Mouse (Mus musculus): ENCODE results near the gene Cntnap2. TPM values are rescaled to one million over a fixed set of nuclear protein-coding genes. Genes with fewer than 3 reads are reported as not detected.
"Not testable (repeated sequence)": the region's sequence is repeated elsewhere in the genome, so short reads cannot be mapped to it uniquely, and the experiment has no call there.

Gene Cntnap2
- total RNA-seq, 2 experiments from 2014 or later: 115 to 129 TPM

DNA sequence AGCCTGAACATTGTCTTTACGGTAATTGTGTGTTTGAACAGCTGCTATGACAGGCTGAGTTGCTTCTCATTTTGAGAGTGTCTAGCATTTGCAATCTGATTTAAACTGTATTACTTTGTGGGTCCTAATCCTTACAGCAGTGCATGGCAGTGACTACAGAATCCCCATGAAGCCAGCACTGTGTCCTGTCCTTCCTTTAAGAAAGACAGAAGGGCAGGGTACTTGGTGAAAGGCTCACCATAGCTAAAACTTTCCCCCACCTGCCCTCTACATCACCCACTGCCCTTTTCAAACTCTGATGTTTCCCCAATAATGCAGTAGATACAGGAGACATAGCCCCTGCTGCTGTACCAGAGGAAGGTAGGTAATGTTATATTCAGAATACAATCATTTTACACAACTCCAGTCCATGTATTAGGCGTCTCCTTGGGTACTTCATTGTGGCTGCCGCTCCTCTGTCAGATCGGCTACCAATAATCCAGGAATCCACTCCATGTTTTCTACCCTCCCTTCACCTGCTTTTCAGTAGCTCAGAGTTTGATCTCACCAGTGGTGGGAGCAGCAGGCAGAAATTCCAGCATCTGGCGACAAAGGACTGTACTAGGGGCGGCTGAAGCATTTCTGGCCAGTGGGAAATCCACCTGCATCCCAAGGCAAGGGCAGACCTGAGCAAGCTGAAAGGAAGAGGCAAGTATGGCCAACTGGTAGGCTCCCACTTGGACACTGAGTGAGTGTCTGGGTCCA is 2184.9 kb downstream of the Cntnap2 start:
- intact Hi-C loops (cut with DNase I): no loop called here
- peak; percentile 67 to 87 for DNase-seq (ENCODE audit: low spot score in 2 of 2)

DNA sequence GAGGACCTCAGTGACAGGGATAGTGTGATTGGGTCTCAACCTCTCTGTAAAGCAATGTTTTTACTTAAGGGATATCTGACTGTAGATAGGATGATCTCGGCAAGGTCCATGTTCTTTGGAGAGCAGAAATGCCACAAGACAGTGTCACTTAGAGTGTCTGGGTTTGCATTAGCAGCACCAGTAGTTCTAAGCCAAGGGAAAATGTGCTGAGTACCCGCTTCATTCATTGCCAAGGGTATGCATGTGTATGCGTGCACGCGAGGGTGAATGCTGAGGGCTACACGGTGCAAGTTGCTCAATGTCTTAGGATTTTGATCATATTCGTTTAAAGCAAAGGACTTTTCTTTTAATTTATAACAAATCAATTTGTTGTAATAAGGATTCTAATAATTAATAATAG is 2185.5 kb downstream of the Cntnap2 start:
- intact Hi-C loops (cut with DNase I): no loop called here
- DNase-seq (ENCODE audit: low spot score in 2 of 2): no peak

DNA sequence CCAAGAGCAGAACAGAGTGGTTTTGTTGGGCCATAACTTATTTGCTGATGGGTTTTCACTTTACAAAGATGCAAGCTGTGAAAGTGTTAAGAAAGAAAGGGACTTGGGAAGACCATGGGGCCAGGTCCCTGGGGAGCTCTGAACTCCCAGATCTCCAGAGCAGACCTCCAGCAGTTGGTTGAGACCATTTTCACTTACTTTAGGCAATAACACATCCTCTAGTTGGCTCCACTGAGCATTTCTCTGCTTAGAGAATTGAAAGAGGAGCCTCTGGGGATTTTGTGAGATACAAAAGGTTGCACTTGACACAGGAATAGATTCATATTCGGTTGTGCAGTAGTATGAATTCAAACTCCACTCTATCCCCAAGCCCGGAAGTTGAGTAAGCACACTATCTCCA is 2196.1 kb downstream of the Cntnap2 start:
- intact Hi-C loops (cut with DNase I): no loop called here
- DNase-seq (ENCODE audit: low spot score in 2 of 2): no peak

DNA sequence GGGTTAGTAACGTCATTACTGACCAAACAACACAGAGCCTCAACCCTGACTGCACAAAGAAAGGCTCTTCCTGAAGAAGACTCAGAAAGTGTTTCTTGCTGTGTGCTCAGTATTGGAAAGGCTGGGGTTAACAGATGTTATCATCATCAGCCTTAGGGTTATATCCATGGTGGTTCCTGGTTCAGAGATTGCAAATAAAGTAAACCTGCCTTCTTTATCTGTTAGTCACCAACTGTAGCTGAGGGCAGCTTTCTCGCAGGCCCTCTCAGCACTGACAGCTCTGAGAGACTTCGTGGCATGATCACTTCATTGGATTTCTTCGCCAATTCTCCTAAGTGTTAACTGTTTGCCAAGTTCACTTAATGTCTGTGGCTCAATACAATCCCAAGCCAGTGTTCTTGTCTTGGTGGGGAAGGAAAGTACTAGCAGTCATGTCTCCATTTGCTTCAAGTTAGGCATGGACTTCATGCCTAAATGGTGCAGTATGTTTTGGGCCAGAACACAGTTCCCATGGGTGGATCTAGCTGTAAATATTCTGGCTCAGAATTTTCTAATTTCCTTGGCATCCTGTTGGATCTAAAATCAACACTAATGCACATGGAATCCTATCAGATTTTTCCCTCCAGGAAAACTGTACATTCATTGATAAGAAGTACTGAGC is 2197.2 kb downstream of the Cntnap2 start:
- DNase-seq (ENCODE audit: low spot score in 2 of 2): no peak
- intact Hi-C loops (cut with DNase I): no loop called here

DNA sequence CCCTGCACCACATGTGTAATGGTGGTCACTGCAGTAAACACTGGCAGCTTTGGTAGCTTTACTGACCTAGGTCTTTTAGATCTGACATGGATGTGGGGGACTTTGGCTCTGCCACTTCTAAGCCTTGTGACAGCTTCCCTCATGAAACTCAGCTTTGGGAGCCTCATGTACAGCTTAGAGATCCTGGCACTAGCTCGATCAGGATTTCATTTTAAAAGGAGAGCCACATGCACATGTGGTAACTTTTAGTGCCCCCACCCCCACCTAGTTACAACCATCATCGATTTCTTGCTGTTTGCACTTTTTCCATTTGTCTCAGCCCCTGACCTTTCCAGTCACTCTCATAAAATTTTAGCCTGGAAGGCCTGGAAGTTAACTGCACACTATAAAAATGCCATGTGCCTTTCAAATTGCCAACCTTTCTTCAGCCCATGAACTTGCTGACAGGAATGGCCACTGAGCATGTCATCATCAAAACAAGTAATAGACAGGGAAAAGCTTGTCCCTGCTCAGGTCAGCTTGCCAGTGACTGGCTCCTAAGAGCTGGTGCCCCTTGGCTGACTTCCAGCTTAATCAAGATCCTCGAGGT is 2197.9 kb downstream of the Cntnap2 start:
- intact Hi-C loops (cut with DNase I): no loop called here
- DNase-seq (ENCODE audit: low spot score in 2 of 2): no peak

DNA sequence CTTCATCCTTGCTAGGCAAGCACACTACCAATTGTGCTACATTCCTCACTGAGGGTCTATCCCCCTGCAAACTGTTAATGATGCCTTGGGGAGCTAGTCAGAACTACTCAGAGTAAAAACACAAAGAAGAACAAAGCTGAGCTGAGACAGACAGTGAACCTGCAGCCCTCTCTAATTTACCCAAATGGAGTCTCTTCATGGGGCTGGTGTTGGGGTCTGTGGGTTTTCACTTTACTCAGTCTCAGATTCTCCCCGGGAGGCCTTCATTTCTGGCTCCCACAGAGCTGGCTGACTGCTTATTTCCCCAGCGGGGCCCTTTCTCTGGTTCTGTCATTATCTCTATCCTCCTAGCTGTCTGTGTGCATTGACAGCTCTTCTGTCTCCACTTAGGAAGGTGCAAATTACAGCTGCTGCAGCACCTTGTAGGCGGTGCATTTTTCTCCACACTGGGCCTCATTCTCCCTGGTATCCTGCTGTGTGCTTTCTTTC is 2200.5 kb downstream of the Cntnap2 start:
- DNase-seq (ENCODE audit: low spot score in 2 of 2): peak in 1 of 2 experiments; percentile 22
- intact Hi-C loops (cut with DNase I): no loop called here

DNA sequence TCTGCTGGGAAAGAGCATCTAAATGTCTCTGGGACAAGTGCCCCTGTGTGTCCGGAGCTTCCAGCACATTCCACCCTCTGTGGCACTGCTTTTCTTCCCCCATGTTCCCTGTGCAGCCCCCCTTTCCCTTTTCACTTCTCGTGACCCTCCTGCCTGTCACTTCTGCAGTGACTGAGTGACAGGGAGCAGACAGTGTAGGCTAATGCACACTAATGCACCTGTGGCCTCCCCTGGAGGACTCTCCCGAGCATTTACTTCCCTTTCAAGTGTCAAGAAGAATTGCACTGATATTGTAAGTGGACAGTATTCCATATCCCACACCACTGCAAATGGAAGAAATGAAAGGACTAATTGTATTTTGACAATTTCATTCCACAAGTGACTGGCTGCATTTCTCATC is 2208.1 kb downstream of the Cntnap2 start:
- intact Hi-C loops (cut with DNase I): no loop called here
- no peak for DNase-seq (ENCODE audit: low spot score in 2 of 2)

DNA sequence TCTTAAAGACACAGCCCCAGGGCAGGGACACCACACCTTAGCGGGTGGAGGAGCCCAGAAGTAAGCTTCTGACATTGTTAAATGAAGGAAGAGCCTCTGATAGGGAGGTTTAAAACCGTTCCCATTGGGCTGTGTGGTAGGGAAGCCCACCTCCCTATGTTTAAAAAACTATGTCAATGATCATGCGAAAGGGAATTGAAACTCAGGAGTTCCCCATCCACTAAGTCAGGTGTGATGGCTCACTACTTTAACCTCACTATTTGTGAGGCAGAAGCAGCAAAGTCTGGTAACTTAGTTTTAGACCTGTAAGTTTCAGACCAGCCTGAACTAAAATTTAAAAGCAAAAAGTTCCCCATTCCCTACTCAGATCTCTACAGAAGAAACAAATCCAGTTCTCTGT is 2210.3 kb downstream of the Cntnap2 start:
- DNase-seq (ENCODE audit: low spot score in 2 of 2): no peak

DNA sequence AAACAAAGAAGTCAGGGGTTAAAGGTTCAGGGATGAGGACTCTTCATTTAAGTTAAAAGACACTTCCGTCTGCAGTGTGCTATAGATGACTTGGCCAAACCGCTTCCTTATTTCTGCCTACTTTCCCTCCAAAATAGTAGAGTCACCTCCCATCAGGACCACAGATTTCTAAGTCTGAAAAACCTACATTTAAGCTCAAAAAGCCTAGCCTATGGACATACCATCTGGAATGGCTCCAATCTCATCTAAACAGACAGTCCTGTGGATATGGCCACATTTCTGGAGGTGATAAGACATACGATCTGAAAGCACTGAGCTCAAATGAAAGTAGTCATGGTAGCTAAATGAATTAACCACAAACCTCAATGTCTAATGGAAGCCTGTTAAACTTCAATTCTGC is 2212.4 kb downstream of the Cntnap2 start:
- no peak for DNase-seq (ENCODE audit: low spot score in 2 of 2)
- intact Hi-C loops (cut with DNase I): no loop called here

More for the DNA sequence above, 2210.3 kb downstream of the Cntnap2 start:
- intact Hi-C loops (cut with DNase I): no loop called here

DNA sequence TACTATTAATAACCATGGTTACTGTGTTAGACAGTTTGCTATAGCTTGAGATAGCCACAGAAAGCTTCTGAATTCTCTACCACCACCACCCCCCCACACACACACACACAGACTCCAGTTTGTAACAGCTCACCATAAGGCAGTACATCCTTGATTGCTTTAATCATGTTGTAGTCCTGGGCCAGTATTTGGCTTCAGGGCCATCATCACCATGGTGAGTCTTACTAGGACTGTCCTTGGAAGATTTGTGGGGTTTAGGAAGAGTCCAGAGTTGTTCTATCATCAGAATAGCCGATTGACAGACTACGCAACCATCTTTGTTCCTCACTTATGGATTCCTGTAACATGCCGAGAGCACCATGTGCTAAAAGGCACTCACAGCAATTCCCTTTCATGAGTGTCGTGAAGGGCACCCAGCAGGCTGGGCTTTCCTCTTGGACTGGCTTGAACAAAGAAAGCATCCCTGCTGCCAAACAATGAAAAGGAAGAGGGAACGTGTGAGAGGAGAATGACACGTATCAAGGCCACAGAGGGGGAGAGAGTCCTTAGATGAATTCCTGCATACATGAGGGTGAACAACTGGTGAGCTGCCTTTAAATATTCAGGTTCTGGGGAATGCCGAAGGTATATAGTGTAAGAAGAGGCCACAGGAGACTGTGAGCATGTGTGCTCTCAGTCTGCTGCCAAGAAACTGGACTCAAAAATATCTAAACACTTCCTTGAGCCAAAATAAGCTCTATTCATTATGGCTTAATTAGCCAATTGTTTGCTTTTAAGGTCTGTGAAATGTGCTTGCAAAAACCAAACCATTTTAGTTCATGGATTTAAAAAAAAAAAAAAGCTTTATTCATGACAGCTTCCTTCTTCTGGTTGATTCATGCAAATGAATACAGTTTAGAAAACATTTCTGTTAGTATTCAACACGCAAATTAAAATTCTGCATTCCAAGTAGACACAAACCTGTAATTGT is 2213.7 kb downstream of the Cntnap2 start:
- intact Hi-C loops (cut with DNase I): no loop called here
- DNase-seq (ENCODE audit: low spot score in 2 of 2): no peak

DNA sequence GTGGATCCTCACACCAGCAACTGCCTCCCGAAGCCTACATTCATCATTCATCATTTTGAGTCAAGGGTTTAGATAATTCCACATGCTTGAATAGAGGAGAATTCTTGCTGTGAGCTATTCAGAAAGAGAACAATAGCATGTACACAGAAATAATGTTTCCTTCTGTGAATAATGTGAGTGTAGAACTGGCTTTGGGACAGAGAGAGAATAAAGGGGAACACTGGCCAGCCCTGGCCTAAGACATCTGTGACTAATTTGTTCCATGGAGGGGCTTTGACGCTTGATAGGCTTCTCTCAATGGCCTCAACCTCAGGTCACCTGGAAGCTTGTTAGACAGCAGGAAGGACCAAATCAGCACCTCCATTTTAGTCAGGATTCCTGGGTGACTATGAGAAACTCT is 2215.9 kb downstream of the Cntnap2 start:
- DNase-seq (ENCODE audit: low spot score in 2 of 2): no peak
- intact Hi-C loops (cut with DNase I): loop anchor here (5.0 kb wide), 1 partner anchor 43 kb away; no protein-coding TSS in a partner anchor

DNA sequence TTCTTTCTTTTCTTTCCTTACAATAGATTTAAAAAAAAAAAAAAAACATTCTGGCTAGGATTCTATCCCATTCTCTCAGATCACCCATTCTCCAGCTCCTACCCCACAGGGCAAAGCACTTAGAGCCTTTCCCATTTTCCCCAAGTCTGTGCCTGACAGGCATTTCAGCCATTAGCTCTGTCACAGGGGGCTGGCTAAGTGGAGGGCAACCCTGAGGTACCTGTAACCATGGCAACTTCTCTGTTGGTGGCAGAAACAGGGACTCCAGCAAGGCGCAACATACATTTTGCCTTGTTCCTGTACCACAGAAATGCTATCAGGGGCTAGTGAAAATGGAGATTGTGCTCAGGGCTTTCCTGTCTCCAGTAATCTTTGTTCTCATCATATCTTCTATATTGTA is 2220.0 kb downstream of the Cntnap2 start:
- intact Hi-C loops (cut with DNase I): loop anchor here (5.0 kb wide), 1 partner anchor 47 kb away; no protein-coding TSS in a partner anchor
- no peak for DNase-seq (ENCODE audit: low spot score in 2 of 2)

DNA sequence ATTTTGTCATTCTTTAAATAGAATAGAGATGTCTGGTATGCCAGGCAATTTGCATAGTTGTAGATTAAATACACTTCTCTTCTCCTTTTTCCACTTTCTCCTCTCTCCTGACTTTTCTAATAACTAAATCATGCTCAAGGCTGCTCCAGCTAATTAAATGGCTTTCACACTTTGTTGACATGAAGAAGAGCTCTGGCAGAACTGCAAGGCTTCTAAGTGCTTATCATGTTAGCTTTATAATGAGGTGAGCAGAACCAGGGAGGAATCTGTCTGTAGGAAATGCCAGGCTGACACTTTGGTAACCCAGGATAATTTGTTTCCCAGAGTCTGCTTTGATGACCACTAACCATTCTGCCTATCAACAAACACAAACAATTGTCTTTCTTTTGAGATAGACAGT is 2222.4 kb downstream of the Cntnap2 start:
- DNase-seq (ENCODE audit: low spot score in 2 of 2): no peak
- intact Hi-C loops (cut with DNase I): no loop called here

DNA sequence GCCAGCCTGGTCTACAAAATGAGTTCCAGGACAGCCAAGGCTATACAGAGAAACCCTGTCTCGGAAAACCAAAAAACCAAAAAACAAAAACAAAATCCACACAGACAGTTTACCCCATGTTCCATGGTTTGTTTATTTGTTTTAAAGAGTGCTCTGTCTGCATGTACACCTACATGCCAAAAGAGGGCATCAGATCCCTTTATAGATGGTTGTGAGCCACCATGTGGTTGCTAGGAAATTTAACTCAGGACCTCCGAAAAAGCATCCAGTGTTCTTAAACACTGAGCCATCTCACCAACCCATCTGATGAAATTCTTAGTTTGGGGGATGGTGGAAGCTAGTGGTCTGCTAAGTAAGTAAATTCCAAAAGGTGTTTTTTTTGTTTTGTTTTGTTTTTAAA is 2225.6 kb downstream of the Cntnap2 start:
- no peak for DNase-seq (ENCODE audit: low spot score in 2 of 2)
- intact Hi-C loops (cut with DNase I): no loop called here

DNA sequence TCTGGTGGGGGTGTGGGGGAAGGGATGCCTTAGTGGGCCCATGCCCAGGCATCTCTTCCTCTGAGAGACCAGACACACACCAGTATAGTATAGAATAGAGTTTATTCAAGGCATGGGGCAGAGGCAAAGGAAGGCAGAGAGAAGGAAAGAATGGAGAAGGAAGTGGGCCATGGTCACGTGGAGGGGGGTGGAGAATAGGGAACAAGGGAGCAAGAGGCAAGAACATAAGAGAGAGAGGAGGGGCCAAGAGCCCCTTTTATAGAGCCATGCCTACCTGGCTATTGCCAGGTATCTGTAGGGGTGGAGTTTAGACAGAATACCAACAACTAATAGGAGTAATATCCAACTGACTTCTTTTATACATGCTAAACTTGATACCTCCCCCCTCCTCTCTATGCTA is 2226.6 kb downstream of the Cntnap2 start:
- intact Hi-C loops (cut with DNase I): no loop called here
- DNase-seq (ENCODE audit: low spot score in 2 of 2): no peak

DNA sequence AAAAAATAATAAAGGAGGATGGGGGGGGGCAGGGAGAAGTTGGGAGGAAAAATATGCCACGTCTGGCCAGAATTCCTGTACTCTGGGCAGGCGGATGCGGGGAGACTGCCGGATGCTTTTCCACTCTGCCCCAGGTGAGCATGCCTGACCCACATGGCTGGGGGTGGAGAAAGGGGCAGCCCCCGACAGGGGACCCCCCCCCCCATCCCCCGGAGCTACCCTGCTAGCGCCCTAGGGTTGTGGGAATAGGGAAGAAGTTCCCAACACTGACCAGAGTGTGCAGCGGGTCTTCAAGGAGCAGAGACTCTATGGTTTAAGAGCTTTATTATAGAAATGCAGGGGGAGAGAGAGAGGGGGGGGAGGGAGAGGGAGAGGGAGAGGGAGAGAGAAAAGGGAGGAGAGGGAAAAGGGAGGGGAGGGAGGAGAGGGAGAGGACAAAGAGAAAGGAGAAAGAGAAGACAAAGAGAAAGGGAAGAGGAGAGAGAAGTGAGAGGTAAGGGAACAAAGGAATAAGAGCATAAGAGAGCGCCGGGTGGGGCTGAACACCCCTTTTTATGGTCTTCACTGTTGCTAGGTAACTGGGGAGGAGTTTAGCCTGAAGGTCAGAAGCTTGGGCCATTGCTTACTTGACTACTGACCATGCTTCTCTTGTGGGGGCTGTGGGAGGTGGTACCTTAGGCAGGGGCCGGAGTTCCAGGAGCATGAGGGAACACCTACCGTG is 2227.2 kb downstream of the Cntnap2 start:
- DNase-seq (ENCODE audit: low spot score in 2 of 2); intact Hi-C loops (cut with DNase I): not testable (repeated sequence)

DNA sequence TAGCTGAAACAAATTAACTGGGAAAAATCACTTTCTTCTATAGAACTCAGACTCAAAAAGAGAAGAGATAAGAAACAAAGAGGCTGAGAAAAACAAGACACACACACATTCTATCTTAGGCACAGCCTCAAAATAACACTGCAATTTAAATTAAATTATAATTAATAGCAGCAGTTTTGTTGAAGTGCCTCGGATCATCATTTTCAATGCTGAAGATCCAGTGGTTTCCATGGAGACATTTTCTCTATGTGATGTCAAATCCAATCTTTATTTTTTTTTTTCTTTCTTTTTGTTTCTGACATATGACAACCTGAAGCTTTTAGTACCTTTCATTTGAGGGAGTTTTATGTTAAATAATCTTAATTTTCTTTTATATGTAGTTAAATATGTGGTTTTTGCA is 2228.6 kb downstream of the Cntnap2 start:
- DNase-seq (ENCODE audit: low spot score in 2 of 2): no peak
- intact Hi-C loops (cut with DNase I): no loop called here

DNA sequence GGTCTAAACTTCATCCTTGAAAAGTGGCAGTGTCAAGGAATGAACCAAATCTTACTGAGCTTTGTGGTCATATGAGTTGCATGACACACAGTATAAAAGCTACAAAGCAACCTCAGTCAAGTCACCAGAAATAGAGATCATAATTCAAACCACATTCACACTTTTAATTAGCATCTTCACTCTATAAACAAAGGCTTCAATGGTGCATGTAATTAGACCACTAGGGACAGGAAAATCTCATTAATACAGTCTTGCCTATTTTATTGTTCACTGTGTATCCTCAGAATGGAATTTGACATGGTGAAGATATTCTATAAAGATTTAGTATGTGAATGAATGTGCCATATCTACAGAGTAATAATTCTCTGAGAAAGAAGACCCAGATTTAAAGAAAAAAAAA is 2232.8 kb downstream of the Cntnap2 start:
- intact Hi-C loops (cut with DNase I): no loop called here
- no peak for DNase-seq (ENCODE audit: low spot score in 2 of 2)

DNA sequence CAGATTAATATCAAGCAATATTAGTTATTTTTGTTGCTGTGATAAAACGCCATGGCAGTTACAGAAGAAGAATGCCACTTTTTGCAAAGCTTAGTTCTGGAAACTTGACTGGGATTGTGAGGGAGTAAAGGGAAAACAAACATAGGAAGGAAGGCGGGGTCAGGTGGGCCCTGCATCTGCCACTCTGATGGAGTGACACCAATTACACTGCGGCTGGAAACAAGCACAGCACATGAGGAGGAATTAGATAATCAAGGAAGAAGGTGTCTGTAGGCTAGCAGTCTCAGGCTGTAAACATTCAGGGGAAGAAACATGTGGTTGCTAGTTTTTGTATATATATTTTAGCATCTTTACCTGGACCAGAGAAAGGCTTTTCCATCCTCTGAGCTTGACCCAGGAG is 2233.3 kb downstream of the Cntnap2 start:
- intact Hi-C loops (cut with DNase I): no loop called here
- no peak for DNase-seq (ENCODE audit: low spot score in 2 of 2)

Measured in left cerebral cortex, postnatal 14 days (tissue).